Mouse (Mus musculus): ENCODE results near the gene Acer2. TPM values are rescaled to one million over a fixed set of nuclear protein-coding genes. Genes with fewer than 3 reads are reported as not detected.

The Acer2 gene
- polyA plus RNA-seq, 1 experiment: 8.8 TPM

- 63% methylated on average over 5 of the region's 5 CpGs for whole genome bisulfite sequencing
- H3K4me1 ChIP-seq (ENCODE audit: control insufficient read depth, insufficient read depth, insufficient read length, low read length): no peaks in the 10 kb centered on the region
- TF ChIP-seq CTCF (IDR thresholded peaks at IDR 0.05; ENCODE audit: extremely low read depth, insufficient read length, insufficient replicate concordance, low read depth, low read length) (peak; percentile 16; the same call in 1 of the 2 replicates), POLR2A (IDR thresholded peaks at IDR 0.05; ENCODE audit: low read depth, low read length) (no peak)
These were observed 79.3 kb downstream of the Acer2 start for GRCm38 (mm10) chr4:86953519-86953918.

GRCm38 (mm10) chr4:86955448-86955847, 81.3 kb downstream of the Acer2 start:
- no peak for TF ChIP-seq POLR2A (IDR thresholded peaks at IDR 0.05; ENCODE audit: low read depth, low read length)
- TF ChIP-seq CTCF (IDR thresholded peaks at IDR 0.05; ENCODE audit: extremely low read depth, insufficient read length, insufficient replicate concordance, low read depth, low read length): no peak
- no peak overlapping the region for H3K4me3 ChIP-seq (ENCODE audit: low read depth, low read length)
- 63% methylated on average over 4 of the region's 4 CpGs for WGBS
- no peak overlapping the region for H3K27ac ChIP-seq (ENCODE audit: insufficient read depth, low read depth, low read length)
- H3K4me1 ChIP-seq (ENCODE audit: control insufficient read depth, insufficient read depth, insufficient read length, low read length): no peaks in the 10 kb centered on the region
- no peaks in the 10 kb centered on the region for H3K27me3 ChIP-seq (ENCODE audit: control insufficient read depth, insufficient read depth, low read length)
- no peaks in the 10 kb centered on the region for H3K36me3 ChIP-seq (ENCODE audit: control insufficient read depth, insufficient read depth, low read length)

More at GRCm38 (mm10) chr4:86953519-86953918, 79.3 kb downstream of the Acer2 start:
- H3K27ac ChIP-seq (ENCODE audit: insufficient read depth, low read depth, low read length): no peak overlapping the region
- H3K4me3 ChIP-seq (ENCODE audit: low read depth, low read length): no peak overlapping the region
- H3K27me3 ChIP-seq (ENCODE audit: control insufficient read depth, insufficient read depth, low read length): no peaks in the 10 kb centered on the region
- H3K36me3 ChIP-seq (ENCODE audit: control insufficient read depth, insufficient read depth, low read length): no peaks in the 10 kb centered on the region

GRCm38 (mm10) chr4:86957576-86958411, 83.6 kb downstream of the Acer2 start:
- Histone ChIP-seq H3K4me3 (ENCODE audit: low read depth, low read length) (no peak overlapping the region), H3K27me3 (ENCODE audit: control insufficient read depth, insufficient read depth, low read length) (no peaks in the 10 kb centered on the region), H3K27ac (ENCODE audit: insufficient read depth, low read depth, low read length) (no peak overlapping the region), H3K4me1 (ENCODE audit: control insufficient read depth, insufficient read depth, insufficient read length, low read length) (no peaks in the 10 kb centered on the region), H3K36me3 (ENCODE audit: control insufficient read depth, insufficient read depth, low read length) (no peaks in the 10 kb centered on the region)
- 44% methylated on average over 14 of the region's 14 CpGs for WGBS
- TF ChIP-seq CTCF (IDR thresholded peaks at IDR 0.05; ENCODE audit: extremely low read depth, insufficient read length, insufficient replicate concordance, low read depth, low read length) (peak; percentile 42; the same call in 1 of the 2 replicates), POLR2A (IDR thresholded peaks at IDR 0.05; ENCODE audit: low read depth, low read length) (no peak)

- TF ChIP-seq CTCF (IDR thresholded peaks at IDR 0.05; ENCODE audit: extremely low read depth, insufficient read length, insufficient replicate concordance, low read depth, low read length): no peak
- no peak for TF ChIP-seq POLR2A (IDR thresholded peaks at IDR 0.05; ENCODE audit: low read depth, low read length)
- Histone ChIP-seq H3K36me3 (ENCODE audit: control insufficient read depth, insufficient read depth, low read length) (no peaks in the 10 kb centered on the region), H3K27ac (ENCODE audit: insufficient read depth, low read depth, low read length) (no peak overlapping the region), H3K4me3 (ENCODE audit: low read depth, low read length) (no peak overlapping the region), H3K27me3 (ENCODE audit: control insufficient read depth, insufficient read depth, low read length) (no peaks in the 10 kb centered on the region), H3K4me1 (ENCODE audit: control insufficient read depth, insufficient read depth, insufficient read length, low read length) (no peaks in the 10 kb centered on the region)
- 76% methylated on average over 5 of the region's 5 CpGs for WGBS
These were observed 103.1 kb downstream of the Acer2 start for GRCm38 (mm10) chr4:86977272-86977671.

Other genes starting within 250 kb of the Acer2 start
- 41.0 and 119 TPM in 2 replicates for gene Plin2, start 204.3 kb upstream of the Acer2 start, polyA plus RNA-seq (2012; rRNA removed)
- 2.4 and 4.4 TPM in 2 replicates for gene Dennd4c, start 125.8 kb upstream of the Acer2 start, polyA plus RNA-seq (2012; rRNA removed)
- 151 and 167 TPM in 2 replicates for gene Rps6, start 17.0 kb upstream of the Acer2 start, polyA plus RNA-seq (2012; rRNA removed)

Data from small intestine, adult 2 months (tissue).